12 mouse cellular contexts compared by ENCODE assay signal in genomic region chr7:78793895-78794570, GRCm38 (mm10). TPM values are rescaled to one million over a fixed set of nuclear protein-coding genes. Genes with fewer than 3 reads are reported as not detected.
DNase-seq lines count a peak whose midpoint lies in the region; ATAC-seq lines count a peak whose summit lies in the region.
"Had no signal": no experiment of that assay in that cellular context is flagged by ENCODE, and none has a peak within 500 bp of the region (broad histone marks: within the 10 kb centered on the region; RNA-seq: fewer than 3 reads in every experiment).

No protein-coding gene starts in this region.

- H3K9ac ChIP-seq in heart, embryonic 16.5 days (ENCODE audit: low read length) = no peak overlapping the region
- peak overlapping the region; percentile 43 for H3K9ac ChIP-seq in liver, embryonic 13.5 days
- H3K9ac ChIP-seq in forebrain, embryonic 11.5 days (ENCODE audit: low read length) = no peak overlapping the region
- H3K9ac ChIP-seq: lung, embryonic 15.5 days; midbrain, embryonic 15.5 days had no signal

- no peaks in the 10 kb centered on the region for H3K9me3 ChIP-seq in heart, embryonic 16.5 days (replicated peaks; ENCODE audit: control insufficient read depth, low read length)
- no peaks in the 10 kb centered on the region for H3K9me3 ChIP-seq in liver, embryonic 13.5 days (replicated peaks)
- H3K9me3 ChIP-seq in forebrain, embryonic 11.5 days (ENCODE audit: control insufficient read depth, low read length) = no peaks in the 10 kb centered on the region
- H3K9me3 ChIP-seq: lung, embryonic 15.5 days; midbrain, embryonic 15.5 days had no signal

- H3K27me3 ChIP-seq in heart, embryonic 16.5 days (ENCODE audit: control insufficient read depth, insufficient read depth, low read length) = 0 out of 2 replicates have a peak, but pooled peaks cover 2% of the 10 kb centered on the region
- H3K27me3 ChIP-seq in liver, embryonic 13.5 days = no peaks in the 10 kb centered on the region
- H3K27me3 ChIP-seq in forebrain, embryonic 11.5 days (ENCODE audit: control insufficient read depth, insufficient read depth, low read length) = no peaks in the 10 kb centered on the region
- H3K27me3 ChIP-seq: lung, embryonic 15.5 days; midbrain, embryonic 15.5 days had no signal

- H3K4me2 ChIP-seq in heart, embryonic 16.5 days (ENCODE audit: low read depth, low read length) = no peak overlapping the region
- no peak overlapping the region for H3K4me2 ChIP-seq in liver, embryonic 13.5 days
- H3K4me2 ChIP-seq in forebrain, embryonic 11.5 days (ENCODE audit: low read depth, low read length, severe bottlenecking) = no peak overlapping the region
- H3K4me2 ChIP-seq: lung, embryonic 15.5 days; midbrain, embryonic 15.5 days had no signal

- H3K4me3 ChIP-seq in heart, embryonic 16.5 days (ENCODE audit: low read length) = no peak overlapping the region
- no peak overlapping the region for H3K4me3 ChIP-seq in liver, embryonic 13.5 days (replicated peaks)
- no peak overlapping the region for H3K4me3 ChIP-seq in forebrain, embryonic 11.5 days (ENCODE audit: low read depth, low read length)
- H3K4me3 ChIP-seq: lung, embryonic 15.5 days; midbrain, embryonic 15.5 days had no signal

- H3K27ac ChIP-seq in heart, embryonic 16.5 days (ENCODE audit: low read length) = peak overlapping the region; percentile 53
- H3K27ac ChIP-seq in liver, embryonic 13.5 days = peak overlapping the region; percentile 73
- no peak overlapping the region for H3K27ac ChIP-seq in forebrain, embryonic 11.5 days (ENCODE audit: low read depth, low read length)
- H3K27ac ChIP-seq: lung, embryonic 15.5 days; midbrain, embryonic 15.5 days had no signal

- peaks cover 16% of the 10 kb centered on the region for H3K4me1 ChIP-seq in heart, embryonic 16.5 days (ENCODE audit: control insufficient read depth, insufficient read depth, low read length)
- peaks cover 62% of the 10 kb centered on the region for H3K4me1 ChIP-seq in liver, embryonic 13.5 days (replicated peaks)
- no peaks in the 10 kb centered on the region for H3K4me1 ChIP-seq in forebrain, embryonic 11.5 days (replicated peaks; ENCODE audit: control insufficient read depth, insufficient read depth, low read length)
- H3K4me1 ChIP-seq: lung, embryonic 15.5 days had no signal

- peaks cover 19% of the 10 kb centered on the region for H3K36me3 ChIP-seq in heart, embryonic 16.5 days (ENCODE audit: control insufficient read depth, insufficient read depth)
- H3K36me3 ChIP-seq in liver, embryonic 13.5 days = peaks cover 44% of the 10 kb centered on the region
- no peaks in the 10 kb centered on the region; the same call in 1 of the 2 replicates for H3K36me3 ChIP-seq in forebrain, embryonic 11.5 days (ENCODE audit: control insufficient read depth, insufficient read depth, low read length)

- 75% methylated on average over 13 of the region's 13 CpGs for WGBS in heart, embryonic 16.5 days
- 53% methylated on average over 13 of the region's 13 CpGs for WGBS in liver, embryonic 13.5 days (ENCODE audit: insufficient replicate concordance)
- 94% methylated on average over 13 of the region's 13 CpGs for WGBS in forebrain, embryonic 11.5 days

- no peak for DNase-seq in heart, adult 11 months
- no peak for DNase-seq in liver, embryonic 13.5 days
- DNase-seq in thymus, postnatal 25 days = peak; percentile 27
- no peak for DNase-seq in forebrain, embryonic 11.5 days (ENCODE audit: low spot score)
- DNase-seq: cerebellum, adult 9-10 months; kidney, postnatal 25 days; right cerebral cortex, adult 18-20 months had no signal

- 0 out of 2 replicates have a peak, but pooled peaks have one; percentile 8 for ATAC-seq in heart, embryonic 16.5 days (replicated peaks; ENCODE audit: extremely low read depth, insufficient read depth, low FRiP score)
- peak; percentile 46 for ATAC-seq in activated CD4-positive, CD25-positive, alpha-beta regulatory T cell, adult 4 months
- ATAC-seq in liver, embryonic 13.5 days (ENCODE audit: low read depth) = peak; percentile 8; the same call in 1 of the 2 replicates
- ATAC-seq in forebrain, embryonic 11.5 days (replicated peaks; ENCODE audit: low FRiP score) = no peak
- no peak for ATAC-seq in cerebellum, adult (ENCODE audit: insufficient number of reproducible peaks, low FRiP score, low TSS enrichment)
- ATAC-seq: midbrain, embryonic 15.5 days had no signal

RNA-seq across cellular contexts. Expression of gene Mrpl46, which starts 10.7 kb away (rescaled TPM):
- polyA plus RNA-seq in heart, embryonic 16.5 days (2015; fragmentation: Nextera tagmentation; extraction: Ambion mirVana) = 59.2 and 64.9 TPM in 2 replicates
- polyA plus RNA-seq in activated CD4-positive, CD25-positive, alpha-beta regulatory T cell, adult 4 months (2017; shearing (Covaris generic)) = 10 to 100 TPM; 70.4 to 78.9 TPM
- 62.5 and 63.4 TPM in 2 replicates for polyA plus RNA-seq in liver, embryonic 13.5 days (2015; fragmentation: Nextera tagmentation; extraction: Ambion mirVana)
- polyA plus RNA-seq in forebrain, embryonic 11.5 days (2014; fragmentation: Nextera tagmentation; extraction: Ambion mirVana) = 70.5 and 73.0 TPM in 2 replicates

RNA-seq across cellular contexts. Expression of gene Mrps11, which starts 11.1 kb away (rescaled TPM):
- 59.0 and 64.7 TPM in 2 replicates for polyA plus RNA-seq in heart, embryonic 16.5 days (2015; fragmentation: Nextera tagmentation; extraction: Ambion mirVana)
- 10 to 100 TPM; 61.1 TPM for polyA plus RNA-seq in activated CD4-positive, CD25-positive, alpha-beta regulatory T cell, adult 4 months (2017; shearing (Covaris generic))
- 54.2 and 57.5 TPM in 2 replicates for polyA plus RNA-seq in liver, embryonic 13.5 days (2015; fragmentation: Nextera tagmentation; extraction: Ambion mirVana)
- polyA plus RNA-seq in forebrain, embryonic 11.5 days (2014; fragmentation: Nextera tagmentation; extraction: Ambion mirVana) = 81.4 and 85.2 TPM in 2 replicates

RNA-seq across cellular contexts. Expression of gene Det1, which starts 53.0 kb away (rescaled TPM):
- polyA plus RNA-seq in heart, embryonic 16.5 days (2015; fragmentation: Nextera tagmentation; extraction: Ambion mirVana) = 13.5 and 14.2 TPM in 2 replicates
- polyA plus RNA-seq in activated CD4-positive, CD25-positive, alpha-beta regulatory T cell, adult 4 months (2017; shearing (Covaris generic)) = 10 to 100 TPM; 15.7 to 18.8 TPM
- 10.1 and 10.6 TPM in 2 replicates for polyA plus RNA-seq in liver, embryonic 13.5 days (2015; fragmentation: Nextera tagmentation; extraction: Ambion mirVana)
- polyA plus RNA-seq in forebrain, embryonic 11.5 days (2014; fragmentation: Nextera tagmentation; extraction: Ambion mirVana) = 24.3 and 24.8 TPM in 2 replicates

RNA-seq across cellular contexts. Expression of gene Ntrk3, which starts 56.2 kb away (rescaled TPM):
- 1.9 and 2.3 TPM in 2 replicates for polyA plus RNA-seq in heart, embryonic 16.5 days (2015; fragmentation: Nextera tagmentation; extraction: Ambion mirVana)
- polyA plus RNA-seq in activated CD4-positive, CD25-positive, alpha-beta regulatory T cell, adult 4 months (2017; shearing (Covaris generic)) = 10 to 100 TPM in 1 of 2 experiments, 1 to 10 TPM in 1; 10.0 to 10.3 TPM
- polyA plus RNA-seq in liver, embryonic 13.5 days (2015; fragmentation: Nextera tagmentation; extraction: Ambion mirVana) = 0.20 TPM in 2 replicates
- 6.4 and 7.3 TPM in 2 replicates for polyA plus RNA-seq in forebrain, embryonic 11.5 days (2014; fragmentation: Nextera tagmentation; extraction: Ambion mirVana)

Comparison
In these comparisons a context has a peak if more than half of its experiments do, and no peak if none do; other contexts are left out.
1. ATAC-seq: peak in heart, embryonic 16.5 days (single experiment), activated CD4-positive, CD25-positive, alpha-beta regulatory T cell, adult 4 months (single experiment) and liver, embryonic 13.5 days (single experiment); none in forebrain, embryonic 11.5 days (single experiment) and cerebellum, adult (single experiment).